Mouse (Mus musculus): ENCODE results near the gene Stat1. TPM values are rescaled to one million over a fixed set of nuclear protein-coding genes. Genes with fewer than 3 reads are reported as not detected.
A peak's percentile ranks its signal among the peaks of the same experiment; 100 is the strongest.

Stat1 gene
- polyA plus RNA-seq (2014; fragmentation: Nextera tagmentation; extraction: Ambion mirVana), result 23.8 and 24.9 TPM in 2 replicates

DNA sequence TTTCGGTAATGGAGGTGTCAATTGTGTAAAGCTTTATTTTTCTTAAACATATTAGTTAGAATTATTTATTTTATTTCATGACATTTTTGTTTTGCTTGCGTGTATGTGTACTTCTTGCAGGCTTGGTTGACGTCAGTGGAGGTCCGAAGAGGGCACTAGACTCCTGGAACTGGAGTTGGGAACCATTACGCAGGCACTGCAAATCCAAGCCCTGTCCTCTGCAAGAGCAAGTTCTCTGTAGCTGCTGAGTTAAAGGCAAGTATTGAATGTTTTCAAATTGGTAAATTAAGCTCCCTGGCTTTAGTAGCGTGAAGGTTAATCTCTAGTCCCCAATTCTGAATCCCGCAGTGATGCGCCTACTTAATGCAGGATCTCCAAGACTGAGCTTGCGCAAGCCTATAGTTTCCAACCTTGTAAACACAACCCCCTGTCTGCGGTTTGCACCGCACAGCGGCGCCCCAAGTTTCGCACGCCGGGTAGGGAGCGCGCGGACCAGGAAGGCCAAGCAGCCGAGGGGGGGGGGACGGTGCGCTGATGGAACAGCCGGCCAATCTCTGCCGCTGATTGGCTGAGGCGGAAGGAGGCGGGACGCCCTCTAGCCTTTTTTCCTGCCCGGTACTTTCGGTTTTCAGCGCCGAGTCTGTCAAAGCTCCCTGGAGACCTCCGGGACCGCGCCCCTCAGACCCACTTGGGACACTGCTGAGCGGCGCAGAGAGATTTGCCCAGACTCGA lies at the start of gene Stat1:
Gene Stat1 (plus strand): TSS at position 581 of the 732 bp plus-strand sequence.
- Histone ChIP-seq H3K4me3 (ENCODE audit: low read depth, low read length) (peak within 1 kb of the TSS; percentile 92), H3K9me3 (ENCODE audit: control insufficient read depth, low read length) (no peaks in the 10 kb centered on the region), H3K4me2 (ENCODE audit: low read length) (peak within 1 kb of the TSS; percentile 93), H3K36me3 (ENCODE audit: control insufficient read depth, insufficient read depth, low read length) (no peaks in the 10 kb centered on the region), H3K27ac (ENCODE audit: low read depth) (peak within 1 kb of the TSS; percentile 55; the same call in 1 of the 2 replicates), H3K27me3 (replicated peaks; ENCODE audit: control insufficient read depth, insufficient read depth, low read length) (no peaks in the 10 kb centered on the region), H3K4me1 (replicated peaks; ENCODE audit: control insufficient read depth, insufficient read depth, low read length) (no peaks in the 10 kb centered on the region), H3K9ac (ENCODE audit: low read length) (peak within 1 kb of the TSS; percentile 69)
- DNase-seq (ENCODE audit: low spot score), result peak; percentile 99
- peak; percentile 95 for ATAC-seq (replicated peaks; ENCODE audit: low FRiP score, low TSS enrichment, low read depth)
- WGBS, result 3% methylated on average over 37 of the region's 37 CpGs

DNA sequence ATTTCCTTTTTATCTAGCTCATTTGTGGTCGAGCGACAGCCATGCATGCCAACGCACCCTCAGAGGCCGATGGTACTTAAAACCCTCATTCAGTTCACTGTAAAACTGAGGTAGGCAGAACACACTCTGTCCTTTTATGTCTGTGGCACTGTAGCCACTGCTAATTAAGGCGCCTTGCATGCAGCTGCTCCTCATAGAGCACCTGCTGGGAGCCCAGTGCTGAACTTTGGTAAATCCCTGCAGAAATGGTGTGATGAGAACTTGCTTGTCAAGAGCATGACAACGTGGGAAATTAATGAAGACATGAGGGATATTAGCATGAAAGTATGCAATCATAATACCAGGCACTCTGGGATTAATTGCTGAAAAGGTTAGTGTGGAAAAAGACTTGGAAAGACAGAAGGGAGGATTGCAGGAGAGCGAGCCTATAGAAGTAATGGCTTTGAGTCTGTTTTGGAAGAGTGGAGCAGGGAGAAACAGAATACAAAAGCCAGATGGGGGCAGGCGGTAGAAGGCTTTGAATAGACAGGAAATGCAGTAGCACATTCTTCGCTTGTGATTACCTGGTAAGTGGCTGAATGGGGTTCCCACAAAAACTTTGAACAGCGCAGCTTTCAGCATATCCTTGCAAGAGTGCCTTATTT lies 39.4 kb upstream of the Stat1 start:
- H3K4me3 ChIP-seq (ENCODE audit: low read depth, low read length), result no peak overlapping the region
- no peak overlapping the region for H3K4me2 ChIP-seq (ENCODE audit: low read length)
- H3K4me1 ChIP-seq (replicated peaks; ENCODE audit: control insufficient read depth, insufficient read depth, low read length), result no peaks in the 10 kb centered on the region
- H3K9ac ChIP-seq (ENCODE audit: low read length), result no peak overlapping the region
- H3K9me3 ChIP-seq (ENCODE audit: control insufficient read depth, low read length), result no peaks in the 10 kb centered on the region
- WGBS, result 30% methylated on average over 10 of the region's 10 CpGs
- ATAC-seq (replicated peaks; ENCODE audit: low FRiP score, low TSS enrichment, low read depth) (no peak), DNase-seq (ENCODE audit: low spot score) (no peak)
- no peaks in the 10 kb centered on the region for H3K27me3 ChIP-seq (replicated peaks; ENCODE audit: control insufficient read depth, insufficient read depth, low read length)
- no peak overlapping the region for H3K27ac ChIP-seq (ENCODE audit: low read depth)
- no peaks in the 10 kb centered on the region for H3K36me3 ChIP-seq (ENCODE audit: control insufficient read depth, insufficient read depth, low read length)

DNA sequence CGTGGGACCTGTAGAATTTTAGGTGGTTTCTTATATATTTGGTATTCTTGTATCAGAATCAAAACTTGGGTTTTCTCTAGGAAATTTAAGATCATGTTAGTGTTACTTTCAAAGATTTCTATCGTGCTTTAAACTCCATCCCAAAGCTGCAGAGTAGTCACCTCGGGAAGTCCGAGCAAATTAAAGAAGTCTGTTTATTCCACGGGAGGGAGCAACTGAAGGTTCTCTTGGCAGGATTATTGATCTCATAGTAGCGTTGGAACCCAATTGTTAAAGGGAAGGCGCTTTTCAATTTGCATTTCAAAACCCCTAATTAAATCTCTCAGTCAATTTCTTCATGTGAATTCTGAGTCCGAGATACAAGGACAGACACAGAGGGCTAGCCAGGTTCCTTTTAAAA lies 38.9 kb upstream of the Stat1 start:
- H3K4me3 ChIP-seq (ENCODE audit: low read depth, low read length), result no peak overlapping the region
- no peak overlapping the region for H3K4me2 ChIP-seq (ENCODE audit: low read length)
- H3K9ac ChIP-seq (ENCODE audit: low read length), result no peak overlapping the region
- H3K36me3 ChIP-seq (ENCODE audit: control insufficient read depth, insufficient read depth, low read length), result no peaks in the 10 kb centered on the region
- H3K4me1 ChIP-seq (replicated peaks; ENCODE audit: control insufficient read depth, insufficient read depth, low read length), result no peaks in the 10 kb centered on the region
- DNase-seq (ENCODE audit: low spot score) (no peak), ATAC-seq (replicated peaks; ENCODE audit: low FRiP score, low TSS enrichment, low read depth) (no peak)
- H3K9me3 ChIP-seq (ENCODE audit: control insufficient read depth, low read length), result no peaks in the 10 kb centered on the region
- WGBS, result 27% methylated on average over 8 of the region's 8 CpGs
- H3K27ac ChIP-seq (ENCODE audit: low read depth), result no peak overlapping the region
- no peaks in the 10 kb centered on the region for H3K27me3 ChIP-seq (replicated peaks; ENCODE audit: control insufficient read depth, insufficient read depth, low read length)

DNA sequence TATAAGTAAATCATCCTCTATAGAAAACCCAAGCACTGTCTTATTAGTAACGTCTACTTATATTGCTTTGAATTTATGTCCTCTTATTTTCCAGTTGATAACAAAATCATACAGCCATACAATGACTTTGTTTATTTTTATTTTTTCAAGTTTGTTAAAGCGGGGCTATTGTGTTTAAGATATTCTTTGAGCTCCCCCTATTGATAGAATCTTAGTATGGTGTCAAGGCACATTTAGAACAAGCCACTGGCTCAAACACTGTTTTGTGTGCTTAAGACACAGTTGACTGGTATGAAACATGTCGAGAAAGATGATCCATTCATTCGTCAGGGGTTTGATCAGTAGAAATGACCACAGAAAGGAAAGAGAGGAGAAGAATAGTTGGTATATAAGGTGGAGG lies 33.0 kb upstream of the Stat1 start:
- ATAC-seq (replicated peaks; ENCODE audit: low FRiP score, low TSS enrichment, low read depth) (no peak), DNase-seq (ENCODE audit: low spot score) (no peak)
- H3K36me3 ChIP-seq (ENCODE audit: control insufficient read depth, insufficient read depth, low read length), result no peaks in the 10 kb centered on the region
- no peaks in the 10 kb centered on the region for H3K9me3 ChIP-seq (ENCODE audit: control insufficient read depth, low read length)
- H3K4me1 ChIP-seq (replicated peaks; ENCODE audit: control insufficient read depth, insufficient read depth, low read length), result no peaks in the 10 kb centered on the region
- no peak overlapping the region for H3K4me3 ChIP-seq (ENCODE audit: low read depth, low read length)
- no peak overlapping the region for H3K27ac ChIP-seq (ENCODE audit: low read depth)
- H3K27me3 ChIP-seq (replicated peaks; ENCODE audit: control insufficient read depth, insufficient read depth, low read length), result no peaks in the 10 kb centered on the region
- H3K9ac ChIP-seq (ENCODE audit: low read length), result no peak overlapping the region
- 35% methylated on average over 4 of the region's 4 CpGs for WGBS
- no peak overlapping the region for H3K4me2 ChIP-seq (ENCODE audit: low read length)

DNA sequence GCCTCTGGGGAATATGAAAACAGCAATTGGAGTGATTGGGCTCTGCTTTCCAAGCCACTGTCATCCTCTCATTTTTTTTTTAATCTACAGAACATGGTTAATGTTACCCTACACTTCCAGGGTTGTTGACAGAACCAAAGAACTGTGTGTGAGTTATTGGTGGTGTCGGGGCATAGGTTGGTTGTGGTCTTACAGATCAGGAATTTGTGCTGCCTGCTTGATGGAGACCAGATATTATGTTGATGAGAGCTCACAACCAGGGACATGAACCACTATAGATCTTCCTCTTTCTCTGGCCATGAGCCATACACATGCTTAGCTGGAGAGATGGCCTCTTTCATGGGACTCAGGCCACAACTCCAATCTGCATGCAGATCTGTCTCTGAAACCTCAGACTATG lies 32.1 kb upstream of the Stat1 start:
- no peak for DNase-seq (ENCODE audit: low spot score)

DNA sequence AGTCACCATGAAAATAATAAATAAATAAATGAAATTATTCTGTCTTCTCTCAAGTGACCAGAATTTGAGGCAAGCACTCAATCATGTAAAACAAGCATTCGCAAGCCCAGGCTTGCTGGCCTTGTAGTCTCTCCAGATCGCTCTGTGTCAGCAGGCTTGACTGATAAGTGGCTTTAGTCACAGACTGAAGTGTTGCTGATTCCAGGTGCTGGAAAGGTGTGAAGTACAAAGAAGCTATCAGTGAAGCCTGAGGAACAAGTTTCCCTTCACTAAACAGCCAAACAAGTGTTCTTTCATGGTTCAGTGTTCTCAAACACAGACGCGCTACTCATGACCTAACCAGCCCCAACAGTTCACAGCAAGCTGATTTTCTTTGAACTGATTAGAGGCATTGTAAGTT lies 30.6 kb upstream of the Stat1 start:
- no peak overlapping the region for H3K4me3 ChIP-seq (ENCODE audit: low read depth, low read length)
- no peaks in the 10 kb centered on the region for H3K4me1 ChIP-seq (replicated peaks; ENCODE audit: control insufficient read depth, insufficient read depth, low read length)
- 85% methylated on average over 4 of the region's 4 CpGs for WGBS
- H3K9ac ChIP-seq (ENCODE audit: low read length), result no peak overlapping the region
- no peak for ATAC-seq (replicated peaks; ENCODE audit: low FRiP score, low TSS enrichment, low read depth)
- H3K9me3 ChIP-seq (ENCODE audit: control insufficient read depth, low read length), result no peaks in the 10 kb centered on the region
- no peak overlapping the region for H3K4me2 ChIP-seq (ENCODE audit: low read length)
- no peaks in the 10 kb centered on the region for H3K27me3 ChIP-seq (replicated peaks; ENCODE audit: control insufficient read depth, insufficient read depth, low read length)
- H3K27ac ChIP-seq (ENCODE audit: low read depth), result no peak overlapping the region
- no peak for DNase-seq (ENCODE audit: low spot score)
- H3K36me3 ChIP-seq (ENCODE audit: control insufficient read depth, insufficient read depth, low read length), result no peaks in the 10 kb centered on the region

More for the DNA sequence above, 32.1 kb upstream of the Stat1 start:
- Histone ChIP-seq H3K9ac (ENCODE audit: low read length) (no peak overlapping the region), H3K36me3 (ENCODE audit: control insufficient read depth, insufficient read depth, low read length) (no peaks in the 10 kb centered on the region), H3K4me1 (replicated peaks; ENCODE audit: control insufficient read depth, insufficient read depth, low read length) (no peaks in the 10 kb centered on the region), H3K27ac (ENCODE audit: low read depth) (no peak overlapping the region), H3K27me3 (replicated peaks; ENCODE audit: control insufficient read depth, insufficient read depth, low read length) (no peaks in the 10 kb centered on the region), H3K4me2 (ENCODE audit: low read length) (no peak overlapping the region), H3K9me3 (ENCODE audit: control insufficient read depth, low read length) (no peaks in the 10 kb centered on the region), H3K4me3 (ENCODE audit: low read depth, low read length) (no peak overlapping the region)
- ATAC-seq (replicated peaks; ENCODE audit: low FRiP score, low TSS enrichment, low read depth), result peak; percentile 55; the same call in 1 of the 2 replicates
- 59% methylated on average over 1 of the region's 1 CpGs for WGBS

DNA sequence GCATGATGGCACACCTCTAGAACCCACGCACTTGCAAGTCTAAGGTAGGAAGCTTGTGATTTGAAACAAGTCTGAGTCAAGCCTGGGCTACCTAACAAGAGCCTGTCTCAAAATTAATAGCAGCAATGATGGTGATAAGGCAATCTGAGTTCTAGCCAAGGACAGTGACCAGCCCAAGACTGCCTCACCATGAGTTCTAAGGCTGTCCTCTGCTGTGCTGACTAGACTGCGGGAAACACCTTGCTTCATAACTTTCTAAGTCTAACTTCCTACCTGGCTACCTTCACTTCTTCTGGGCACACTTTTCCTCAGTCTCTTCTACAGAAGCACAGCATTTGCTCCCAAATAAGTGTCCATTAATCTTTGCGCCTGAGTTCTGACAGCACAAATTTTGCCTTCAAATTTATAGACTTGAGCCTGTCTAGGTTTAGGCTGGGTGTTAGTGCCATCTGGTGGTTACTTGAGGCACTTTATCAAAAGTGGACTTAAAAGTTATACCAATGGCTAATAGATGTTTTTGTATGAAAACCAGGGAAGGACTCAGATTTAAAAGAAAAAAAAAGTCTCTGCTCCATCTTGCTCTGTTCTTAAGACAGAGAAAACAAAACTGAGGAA lies 20.5 kb upstream of the Stat1 start:
- peak; percentile 40; the same call in 1 of the 2 replicates for ATAC-seq (replicated peaks; ENCODE audit: low FRiP score, low TSS enrichment, low read depth)
- WGBS, result 70% methylated on average over 3 of the region's 3 CpGs

DNA sequence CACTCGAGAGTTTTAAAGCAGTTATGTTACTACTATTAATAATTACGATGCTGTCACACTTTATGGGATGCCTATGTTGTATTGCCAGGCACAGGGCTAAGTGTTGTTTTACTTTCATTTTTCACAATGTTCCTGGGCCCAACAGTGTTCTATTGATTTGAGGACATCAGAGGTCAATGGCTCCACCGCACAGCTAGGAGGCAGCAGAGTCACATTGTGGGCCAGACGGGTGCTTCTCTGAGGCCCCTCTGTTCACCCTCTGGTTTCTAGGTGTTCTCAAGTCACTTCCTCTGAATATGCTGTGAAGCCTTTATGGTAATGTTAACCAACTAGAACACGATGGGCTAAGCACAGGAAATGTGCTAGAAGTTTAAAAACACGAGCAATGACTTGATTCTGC lies 18.7 kb upstream of the Stat1 start:
- H3K27me3 ChIP-seq (replicated peaks; ENCODE audit: control insufficient read depth, insufficient read depth, low read length), result no peaks in the 10 kb centered on the region
- ATAC-seq (replicated peaks; ENCODE audit: low FRiP score, low TSS enrichment, low read depth) (no peak), DNase-seq (ENCODE audit: low spot score) (no peak)
- no peaks in the 10 kb centered on the region for H3K9me3 ChIP-seq (ENCODE audit: control insufficient read depth, low read length)
- no peak overlapping the region for H3K4me3 ChIP-seq (ENCODE audit: low read depth, low read length)
- no peaks in the 10 kb centered on the region for H3K4me1 ChIP-seq (replicated peaks; ENCODE audit: control insufficient read depth, insufficient read depth, low read length)
- H3K9ac ChIP-seq (ENCODE audit: low read length), result no peak overlapping the region
- H3K36me3 ChIP-seq (ENCODE audit: control insufficient read depth, insufficient read depth, low read length), result no peaks in the 10 kb centered on the region
- H3K27ac ChIP-seq (ENCODE audit: low read depth), result no peak overlapping the region
- 73% methylated on average over 6 of the region's 6 CpGs for WGBS
- H3K4me2 ChIP-seq (ENCODE audit: low read length), result no peak overlapping the region

More for the DNA sequence above, 20.5 kb upstream of the Stat1 start:
- Histone ChIP-seq H3K27ac (ENCODE audit: low read depth) (no peak overlapping the region), H3K4me1 (replicated peaks; ENCODE audit: control insufficient read depth, insufficient read depth, low read length) (no peaks in the 10 kb centered on the region), H3K9me3 (ENCODE audit: control insufficient read depth, low read length) (no peaks in the 10 kb centered on the region), H3K27me3 (replicated peaks; ENCODE audit: control insufficient read depth, insufficient read depth, low read length) (no peaks in the 10 kb centered on the region), H3K4me3 (ENCODE audit: low read depth, low read length) (no peak overlapping the region), H3K36me3 (ENCODE audit: control insufficient read depth, insufficient read depth, low read length) (no peaks in the 10 kb centered on the region), H3K9ac (ENCODE audit: low read length) (no peak overlapping the region), H3K4me2 (ENCODE audit: low read length) (no peak overlapping the region)
- peak; percentile 62 for DNase-seq (ENCODE audit: low spot score)

Measured in intestine, embryonic 14.5 days (tissue).